Mouse (Mus musculus): ENCODE data around the gene Foxc2.

- TF ChIP-seq POLR2A (IDR thresholded peaks at IDR 0.05; ENCODE audit: extremely low read depth, insufficient read depth, low read length) (no peak), CTCF (IDR thresholded peaks at IDR 0.05; ENCODE audit: extremely low read depth, insufficient read depth, low read length) (no peak)
Observed at GRCm38 (mm10) chr8:121127756-121128375, 11.9 kb downstream of the Foxc2 start, which contains the start of gene Foxl1.
